Mouse (Mus musculus) limb, embryonic 14.5 days (tissue): ENCODE results near the gene Srpk2. TPM values are rescaled to one million over a fixed set of nuclear protein-coding genes. Genes with fewer than 3 reads are reported as not detected.

ENCODE experiments used
- ATAC-seq: fragments of 200-750 bp; cut with Nextera tagmentation; 2 replicates; pipeline ENCODE4 v1.8.0; 2017; ENCODE audit warnings: low read depth, moderate number of reproducible peaks, moderate TSS enrichment; ENCODE audit not compliant: low FRiP score
- DNase-seq: peaks from one replicate; pipeline ENCODE4 v3.0.0-alpha.2; 2015; ENCODE audit warnings: low spot score
- H3K27ac ChIP-seq: fragments of 300-500 bp; sonication (generic); replicated peaks from 2 replicates; pipeline ENCODE4 v1.5.1; 2014; ENCODE audit warnings: low read depth, mild to moderate bottlenecking, low read length, moderate library complexity, mixed read lengths
- H3K27me3 ChIP-seq: fragments of 300-500 bp; sonication (generic); 2 replicates; pipeline ENCODE4 v1.6.1; 2014; ENCODE audit warnings: low read length, mixed read lengths; ENCODE audit not compliant: control insufficient read depth, insufficient read depth
- H3K36me3 ChIP-seq: fragments of 300-500 bp; sonication (generic); 2 replicates; pipeline ENCODE4 v1.6.1; 2014; ENCODE audit warnings: mild to moderate bottlenecking, low read length, moderate library complexity, mixed read lengths; ENCODE audit not compliant: control insufficient read depth, insufficient read depth
- H3K4me1 ChIP-seq: fragments of 300-500 bp; sonication (generic); 2 replicates; pipeline ENCODE4 v1.6.1; 2014; ENCODE audit warnings: antibody characterized with exemption, low read length, mixed read lengths; ENCODE audit not compliant: control insufficient read depth, insufficient read depth
- H3K4me2 ChIP-seq: fragments of 300-500 bp; sonication (generic); replicated peaks from 2 replicates; pipeline ENCODE4 v1.6.1; 2014; ENCODE audit warnings: low read depth, mild to moderate bottlenecking, low read length, moderate library complexity; ENCODE audit not compliant: severe bottlenecking
- H3K4me3 ChIP-seq: fragments of 300-500 bp; sonication (generic); replicated peaks from 2 replicates; pipeline ENCODE4 v1.5.1; 2014; ENCODE audit warnings: low read length
- H3K9ac ChIP-seq: fragments of 300-500 bp; sonication (generic); 2 replicates; pipeline ENCODE4 v1.6.1; 2014; ENCODE audit warnings: mild to moderate bottlenecking, low read depth, low read length, moderate library complexity; ENCODE audit not compliant: severe bottlenecking
- H3K9me3 ChIP-seq: fragments of 300-500 bp; sonication (generic); 2 replicates; pipeline ENCODE4 v1.6.1; 2016; ENCODE audit warnings: low read length; ENCODE audit not compliant: control insufficient read depth
- POLR2A ChIP-seq: fragments of 200-500 bp; IDR thresholded peaks from 2 replicates; pipeline ENCODE4 v1.8.0; 2012; ENCODE audit warnings: inconsistent platforms, mild to moderate bottlenecking, moderate library complexity, borderline replicate concordance; ENCODE audit not compliant: insufficient read depth, insufficient read length; ENCODE audit errors: extremely low read depth
- WGBS: fragments of 180-500 bp; shearing (Covaris S2); extraction: QIAGEN DNeasy Blood & Tissue Kit; methylation state at CpG from one replicate; pipeline ENCODE4 v1.1.7; 2014; 5-methylcytosine and 5-hydroxymethylcytosine counted together
- polyA plus RNA-seq, 2 experiments: library from polyadenylated mRNA; depleted of rRNA in 1 of 2; stranded (reverse) in 1 of 2; unstranded in 1 of 2; fragments of >200 nt; fragmentation: Nextera tagmentation in 1 of 2; extraction: Ambion mirVana in 1 of 2; gene quantifications; 2 replicates each; pipeline versions ENCODE4 v1.2.1 to v1.2.3; 2012 to 2014

Srpk2 gene
- polyA plus RNA-seq, 2 experiments = 44.1 to 60.8 TPM

GRCm38 (mm10) chr5:23697457-23697856 lies 13.0 kb upstream of the Srpk2 start:
- no peak overlapping the region for H3K4me3 ChIP-seq
- no peaks in the 10 kb centered on the region for H3K4me1 ChIP-seq
- H3K9me3 ChIP-seq = peaks cover 17% of the 10 kb centered on the region
- no peak overlapping the region for H3K27ac ChIP-seq
- H3K9ac ChIP-seq = no peak overlapping the region
- no peak for ATAC-seq
- DNase-seq = no peak
- 91% methylated on average over 1 of the region's 1 CpGs for WGBS
- H3K27me3 ChIP-seq = no peaks in the 10 kb centered on the region
- no peak for TF ChIP-seq POLR2A
- peaks cover 19% of the 10 kb centered on the region for H3K36me3 ChIP-seq
- no peak overlapping the region for H3K4me2 ChIP-seq

GRCm38 (mm10) chr5:23683431-23683830 lies 986 bp downstream of the Srpk2 start:
- no peak for DNase-seq
- TF ChIP-seq POLR2A = no peak
- no peaks in the 10 kb centered on the region for H3K36me3 ChIP-seq
- H3K9ac ChIP-seq = no peak overlapping the region
- no peak overlapping the region for H3K27ac ChIP-seq
- no peak for ATAC-seq
- 69% methylated on average over 4 of the region's 4 CpGs for WGBS
- H3K4me3 ChIP-seq = no peak overlapping the region
- H3K27me3 ChIP-seq = no peaks in the 10 kb centered on the region
- H3K9me3 ChIP-seq = no peaks in the 10 kb centered on the region
- no peak overlapping the region for H3K4me2 ChIP-seq
- H3K4me1 ChIP-seq = no peaks in the 10 kb centered on the region

- Histone ChIP-seq H3K9me3 (no peaks in the 10 kb centered on the region), H3K9ac (no peak overlapping the region), H3K4me2 (no peak overlapping the region), H3K4me1 (0 out of 2 replicates have a peak, but pooled peaks cover 3% of the 10 kb centered on the region), H3K27me3 (no peaks in the 10 kb centered on the region), H3K27ac (no peak overlapping the region), H3K4me3 (no peak overlapping the region), H3K36me3 (no peaks in the 10 kb centered on the region)
- 47% methylated on average over 3 of the region's 3 CpGs for WGBS
- no peak for DNase-seq
- no peak for TF ChIP-seq POLR2A
- ATAC-seq = no peak
Measured at GRCm38 (mm10) chr5:23679006-23679405, 5.4 kb downstream of the Srpk2 start.

GRCm38 (mm10) chr5:23677883-23678282 lies 6.5 kb downstream of the Srpk2 start:
- TF ChIP-seq POLR2A = no peak
- H3K36me3 ChIP-seq = no peaks in the 10 kb centered on the region
- DNase-seq = no peak
- no peaks in the 10 kb centered on the region for H3K9me3 ChIP-seq
- 91% methylated on average over 5 of the region's 5 CpGs for WGBS
- H3K4me1 ChIP-seq = peaks cover 4% of the 10 kb centered on the region; the same call in 1 of the 2 replicates
- no peak overlapping the region for H3K4me3 ChIP-seq
- no peak overlapping the region for H3K4me2 ChIP-seq
- H3K27me3 ChIP-seq = no peaks in the 10 kb centered on the region
- no peak overlapping the region for H3K27ac ChIP-seq
- no peak for ATAC-seq
- H3K9ac ChIP-seq = no peak overlapping the region

GRCm38 (mm10) chr5:23677072-23677453 lies 7.4 kb downstream of the Srpk2 start:
- 77% methylated on average over 5 of the region's 5 CpGs for WGBS
- no peak for TF ChIP-seq POLR2A
- DNase-seq (no peak), ATAC-seq (no peak)
- no peaks in the 10 kb centered on the region for H3K27me3 ChIP-seq
- H3K4me2 ChIP-seq = no peak overlapping the region
- no peak overlapping the region for H3K4me3 ChIP-seq
- no peak overlapping the region for H3K9ac ChIP-seq
- no peaks in the 10 kb centered on the region for H3K9me3 ChIP-seq
- H3K27ac ChIP-seq = no peak overlapping the region
- peaks cover 9% of the 10 kb centered on the region for H3K4me1 ChIP-seq
- no peaks in the 10 kb centered on the region for H3K36me3 ChIP-seq
